Mouse (Mus musculus): ENCODE results near the gene Ncr1.
"Not testable (repeated sequence)": the region's sequence is repeated elsewhere in the genome, so short reads cannot be mapped to it uniquely, and the experiment has no call there.

The Ncr1 gene

DNA sequence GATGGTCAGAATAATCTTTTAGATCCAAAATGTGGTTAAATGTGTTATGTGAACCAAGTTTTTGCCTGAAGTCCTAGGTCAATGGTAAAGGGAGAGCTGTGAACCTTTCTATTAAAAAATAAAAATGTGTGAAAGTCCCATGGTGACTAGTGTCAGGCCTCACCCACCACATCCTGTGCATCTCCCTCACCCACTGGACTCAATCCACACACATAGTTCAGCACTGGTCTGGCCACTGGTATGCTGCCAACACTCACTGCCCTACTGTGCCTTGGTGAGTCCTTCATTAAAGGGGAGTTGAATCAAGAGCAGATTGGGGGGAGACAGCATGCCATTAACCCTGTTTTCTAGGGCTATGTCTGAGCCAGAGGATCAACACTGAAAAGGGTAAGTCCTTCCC, at the start of gene Ncr1:
TSS of gene Ncr1 (plus strand) at position 216 of the 400 bp plus-strand sequence.
- no peak for DNase-seq (ENCODE audit: low spot score)

DNA sequence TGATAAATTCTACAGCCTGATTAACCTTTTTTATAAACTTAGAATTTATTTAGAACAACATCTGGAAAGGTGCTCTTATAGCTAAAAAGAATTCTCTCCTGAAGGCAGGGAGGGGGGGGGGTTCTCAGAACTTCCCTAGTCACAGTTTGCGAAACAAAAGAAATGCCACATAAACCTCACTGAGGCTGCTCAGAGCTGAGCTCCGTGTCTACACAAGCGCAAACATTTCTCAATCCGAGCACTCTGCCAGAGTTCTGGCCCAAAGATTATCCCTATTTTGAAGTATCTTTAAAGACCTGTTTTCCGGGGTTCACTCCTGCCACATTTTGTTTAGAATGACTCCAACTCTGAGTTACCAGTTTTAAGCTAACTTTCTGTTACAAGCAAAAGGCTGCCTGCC, 44.9 kb upstream of the Ncr1 start:
- DNase-seq (ENCODE audit: low spot score), result no peak

DNA sequence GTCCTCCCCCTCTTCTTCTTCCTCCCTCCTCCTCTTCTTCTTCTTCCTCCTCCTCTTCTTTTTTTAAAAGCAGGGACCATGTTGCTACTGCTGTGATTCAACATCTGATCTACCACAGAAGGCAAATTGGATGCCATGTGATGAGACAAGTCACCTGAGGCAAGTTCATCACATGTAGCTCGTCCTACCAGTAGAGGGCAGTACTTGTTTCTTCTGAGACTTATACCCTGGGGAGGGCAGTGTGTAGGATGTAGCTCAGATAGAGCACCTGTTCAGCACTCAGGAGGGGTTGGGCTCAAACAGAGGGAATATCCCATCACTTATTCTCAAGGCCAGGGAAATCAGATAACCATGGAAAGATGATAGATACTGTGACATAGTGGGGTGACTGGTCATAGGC, 40.3 kb upstream of the Ncr1 start:
- no peak for DNase-seq (ENCODE audit: low spot score)

DNA sequence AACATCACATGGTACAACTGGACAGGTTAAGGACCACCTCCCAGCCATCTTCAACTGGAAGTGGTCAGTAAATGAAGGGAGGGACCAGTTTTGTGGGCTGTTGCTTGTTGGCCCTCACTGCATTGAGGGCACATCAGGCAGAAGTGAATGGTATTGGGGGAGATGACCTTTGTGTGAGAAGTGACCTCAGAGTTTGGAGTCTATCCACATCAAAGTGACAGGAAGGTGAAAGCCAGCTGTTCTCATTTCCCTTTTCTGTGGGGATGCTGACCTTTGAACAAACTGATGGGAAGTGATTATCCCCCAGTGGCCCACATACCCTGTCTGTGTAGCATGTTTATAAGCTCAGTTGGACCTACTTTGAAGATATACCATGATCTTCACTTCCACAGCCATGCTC, 37.4 kb upstream of the Ncr1 start:
- no peak for DNase-seq (ENCODE audit: low spot score)

DNA sequence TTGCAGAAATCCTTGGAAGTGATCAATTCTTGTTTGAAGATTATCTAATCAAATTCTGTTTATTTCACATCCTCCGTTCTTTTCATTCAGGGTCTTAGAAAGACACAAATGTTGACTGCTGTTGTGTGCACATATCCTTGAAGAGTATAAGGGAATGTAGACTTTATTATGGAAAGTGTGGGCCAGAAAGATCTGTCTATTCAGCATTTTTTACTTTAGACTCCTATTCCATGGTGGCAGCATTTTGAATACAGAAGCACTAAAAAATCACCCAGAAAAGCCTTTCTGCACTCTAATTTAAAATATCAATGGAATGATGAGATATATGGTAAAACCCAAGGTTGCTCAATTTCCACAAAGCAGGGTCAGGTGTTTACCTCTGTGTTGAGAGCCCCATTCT, 34.1 kb upstream of the Ncr1 start:
- DNase-seq (ENCODE audit: low spot score), result no peak

DNA sequence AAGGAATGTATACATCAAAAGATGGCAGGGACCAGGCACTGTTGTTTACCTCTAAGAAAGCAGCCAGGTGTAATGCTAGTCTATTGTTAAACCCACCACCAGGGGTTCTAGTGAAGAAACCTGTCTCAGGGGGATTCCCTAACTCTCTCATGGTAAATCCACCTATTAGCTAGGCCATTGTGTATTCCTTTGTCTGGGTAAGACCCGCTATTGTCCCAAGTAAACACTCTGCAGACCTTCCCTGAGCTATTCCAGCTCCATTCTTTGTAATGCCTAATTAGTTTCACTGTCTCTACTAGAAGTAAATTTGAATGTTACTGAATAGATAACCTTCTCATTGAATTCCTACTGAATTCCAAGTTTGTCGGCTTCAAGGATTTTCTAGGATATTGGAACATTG, 24.4 kb upstream of the Ncr1 start:
- DNase-seq (ENCODE audit: low spot score), result not testable (repeated sequence)

DNA sequence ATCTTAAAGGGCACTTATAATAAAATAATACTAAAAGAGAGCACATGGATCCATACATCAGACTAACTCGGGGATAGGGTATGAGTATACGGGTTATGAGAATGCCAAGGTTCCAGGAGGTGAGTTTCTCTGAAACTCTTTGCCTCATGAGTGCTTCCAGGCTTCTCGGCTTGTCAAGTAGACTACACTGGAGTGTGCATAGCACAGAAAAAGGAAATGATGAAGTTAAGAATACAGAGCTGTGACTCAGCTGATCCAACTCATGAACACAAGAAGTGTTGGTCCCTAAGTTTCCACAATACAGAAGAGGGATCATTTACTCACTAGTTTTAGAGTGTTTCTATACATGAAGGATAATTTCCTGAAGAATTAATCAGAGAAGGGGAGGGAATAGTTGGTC, 24.0 kb upstream of the Ncr1 start:
- DNase-seq (ENCODE audit: low spot score), result not testable (repeated sequence)

DNA sequence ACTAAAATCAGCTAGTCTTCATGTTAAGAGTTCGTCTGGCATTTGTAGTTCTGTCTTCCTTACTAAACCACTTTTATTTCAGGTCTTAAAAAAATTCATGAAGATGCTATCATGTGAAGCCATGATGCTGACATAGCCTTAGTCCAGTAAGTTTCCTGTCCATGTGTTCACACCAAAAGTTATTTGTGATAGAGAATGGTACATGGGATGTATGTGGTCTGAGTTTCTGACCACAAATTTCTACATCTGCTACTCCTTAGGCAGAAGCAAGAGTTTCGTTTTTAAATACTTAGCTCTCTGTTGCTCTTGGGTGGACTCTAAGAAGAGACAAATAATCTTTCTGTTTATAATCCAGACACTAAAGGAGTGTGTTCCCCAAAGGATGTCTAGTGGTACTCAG, 14.2 kb upstream of the Ncr1 start:
- no peak for DNase-seq (ENCODE audit: low spot score)

DNA sequence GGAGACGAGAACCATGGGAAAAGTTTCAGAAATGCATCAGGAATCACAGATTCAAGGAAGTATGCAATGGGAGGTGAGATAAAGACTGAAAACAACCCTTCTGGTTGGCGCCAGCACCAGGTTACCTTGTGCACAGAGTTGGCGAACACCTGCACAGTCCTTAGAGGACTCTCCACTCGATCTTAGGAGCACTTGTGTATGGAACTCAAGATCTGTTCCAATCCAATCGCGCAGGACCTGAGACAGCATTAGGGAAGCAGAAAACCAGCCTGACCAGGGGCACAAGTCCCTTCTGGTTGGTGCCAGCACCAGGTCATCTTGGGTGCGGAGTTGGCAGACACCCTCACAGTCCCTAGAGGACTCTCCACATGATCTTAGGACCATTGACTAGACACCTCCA, 36.0 kb downstream of the Ncr1 start:
- no peak for DNase-seq (ENCODE audit: low spot score)
